Mouse (Mus musculus) midbrain, embryonic 11.5 days (tissue): ENCODE measurements at regions not wholly inside any gene's neighbourhood (a gene's known extent, or its start where the extent isn't known, plus 50 kb on each side); places are given as distances from the start of the nearest gene placed in this dataset.

Experiments used
- ATAC-seq: fragments of 200-750 bp; cut with Nextera tagmentation; 2 replicates; pipeline ENCODE4 v1.8.0; 2017; ENCODE audit warnings: moderate TSS enrichment, moderate library complexity; ENCODE audit not compliant: low FRiP score
- DNase-seq: peaks from one replicate; pipeline ENCODE4 v3.0.0; 2015; ENCODE audit warnings: low spot score; ENCODE audit errors: missing footprints
- H3K27ac ChIP-seq: fragments of 300-500 bp; sonication (generic); 2 replicates; pipeline ENCODE4 v1.5.1; 2014; ENCODE audit warnings: low read depth, low read length
- H3K27me3 ChIP-seq: fragments of 300-500 bp; sonication (generic); 2 replicates; pipeline ENCODE4 v1.6.1; 2014; ENCODE audit warnings: mild to moderate bottlenecking, low read length, moderate library complexity, mixed read lengths; ENCODE audit not compliant: control insufficient read depth, insufficient read depth
- H3K36me3 ChIP-seq: fragments of 300-500 bp; sonication (generic); 2 replicates; pipeline ENCODE4 v1.6.1; 2014; ENCODE audit warnings: mild to moderate bottlenecking, low read length, moderate library complexity, mixed read lengths; ENCODE audit not compliant: control insufficient read depth, insufficient read depth
- H3K4me1 ChIP-seq: fragments of 300-500 bp; sonication (generic); 2 replicates; pipeline ENCODE4 v1.6.1; 2014; ENCODE audit warnings: low read length; ENCODE audit not compliant: control insufficient read depth, insufficient read depth
- H3K4me2 ChIP-seq: fragments of 300-500 bp; sonication (generic); 2 replicates; pipeline ENCODE4 v1.6.1; 2014; ENCODE audit warnings: mild to moderate bottlenecking, moderate library complexity
- H3K4me3 ChIP-seq: fragments of 300-500 bp; sonication (generic); 2 replicates; pipeline ENCODE4 v1.5.1; 2014; ENCODE audit warnings: low read depth, low read length
- H3K9ac ChIP-seq: fragments of 300-500 bp; sonication (generic); 2 replicates; pipeline ENCODE4 v1.6.1; 2014; ENCODE audit warnings: low read length
- H3K9me3 ChIP-seq: fragments of 300-500 bp; sonication (generic); 2 replicates; pipeline ENCODE4 v1.6.1; 2016; ENCODE audit warnings: low read length; ENCODE audit not compliant: control insufficient read depth
- WGBS: fragments of 180-500 bp; shearing (Covaris S2); extraction: QIAGEN DNeasy Blood & Tissue Kit; methylation state at CpG from one replicate; pipeline ENCODE4 v1.1.7; 2014; 5-methylcytosine and 5-hydroxymethylcytosine counted together

- Histone ChIP-seq H3K4me1 (no peaks in the 10 kb centered on the region), H3K9me3 (no peaks in the 10 kb centered on the region), H3K4me2 (no peak overlapping the region), H3K27ac (no peak overlapping the region), H3K9ac (no peak overlapping the region), H3K27me3 (no peaks in the 10 kb centered on the region), H3K4me3 (no peak overlapping the region), H3K36me3 (no peaks in the 10 kb centered on the region)
- WGBS, result 91% methylated on average over 6 of the region's 6 CpGs
- ATAC-seq, result no peak
- peak; percentile 49 for DNase-seq
These were observed 173.0 kb upstream of the Cited2 start for GRCm38 (mm10) chr10:17549711-17550637.

DNA sequence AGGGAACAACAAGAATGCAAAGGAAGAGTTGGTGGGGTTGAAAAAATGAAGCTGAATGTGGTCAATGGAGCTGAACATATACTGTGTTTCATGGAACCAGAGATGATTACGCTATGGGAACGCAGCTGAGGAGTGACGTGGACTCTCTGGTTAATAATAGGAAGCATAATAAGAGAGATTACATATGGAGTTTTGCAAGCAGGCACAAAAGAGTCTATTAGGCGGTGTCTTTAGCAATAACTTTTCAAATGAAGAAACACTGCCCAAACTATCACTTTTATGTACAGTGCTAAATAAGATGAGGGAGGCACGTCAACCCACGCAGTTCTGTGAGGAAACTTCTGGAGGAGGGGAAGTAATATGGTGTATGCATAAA, 172.4 kb upstream of the Cited2 start:
- Histone ChIP-seq H3K4me1 (no peaks in the 10 kb centered on the region), H3K27me3 (no peaks in the 10 kb centered on the region), H3K9me3 (no peaks in the 10 kb centered on the region), H3K27ac (no peak overlapping the region), H3K4me2 (no peak overlapping the region), H3K9ac (no peak overlapping the region), H3K36me3 (no peaks in the 10 kb centered on the region), H3K4me3 (no peak overlapping the region)
- WGBS, result 92% methylated on average over 6 of the region's 6 CpGs
- ATAC-seq, result no peak
- peak; percentile 74 for DNase-seq

DNA sequence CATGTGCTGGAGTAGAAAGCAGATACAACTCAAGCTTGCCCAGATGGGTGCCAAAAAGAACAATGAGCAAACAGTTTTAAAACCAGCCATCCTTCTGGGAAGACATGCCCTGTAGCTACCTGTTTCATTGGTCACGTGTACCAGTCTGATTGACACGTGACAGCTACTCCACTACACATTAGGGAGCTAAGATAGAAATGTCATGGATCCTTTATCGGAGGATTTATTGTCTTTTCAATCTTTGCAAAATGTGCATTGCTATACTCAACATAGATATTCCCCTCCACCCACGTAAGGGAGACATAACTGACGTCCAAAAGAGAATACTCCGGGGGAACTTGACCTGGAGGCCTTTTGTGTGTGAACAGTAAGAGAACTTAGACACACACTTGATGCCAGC, 171.1 kb upstream of the Cited2 start:
- Histone ChIP-seq H3K4me1 (no peaks in the 10 kb centered on the region), H3K36me3 (no peaks in the 10 kb centered on the region), H3K9me3 (no peaks in the 10 kb centered on the region), H3K4me3 (no peak overlapping the region), H3K4me2 (no peak overlapping the region), H3K27ac (no peak overlapping the region), H3K9ac (no peak overlapping the region), H3K27me3 (no peaks in the 10 kb centered on the region)
- no peak for DNase-seq
- WGBS, result 87% methylated on average over 6 of the region's 6 CpGs
- ATAC-seq, result no peak

GRCm38 (mm10) chr10:17552277-17552676, 170.7 kb upstream of the Cited2 start:
- no peak overlapping the region for H3K4me2 ChIP-seq
- DNase-seq, result peak; percentile 51
- no peaks in the 10 kb centered on the region for H3K27me3 ChIP-seq
- H3K9me3 ChIP-seq, result no peaks in the 10 kb centered on the region
- no peak overlapping the region for H3K27ac ChIP-seq
- H3K4me3 ChIP-seq, result no peak overlapping the region
- H3K36me3 ChIP-seq, result no peaks in the 10 kb centered on the region
- H3K9ac ChIP-seq, result no peak overlapping the region
- no peak for ATAC-seq
- no peaks in the 10 kb centered on the region for H3K4me1 ChIP-seq

DNA sequence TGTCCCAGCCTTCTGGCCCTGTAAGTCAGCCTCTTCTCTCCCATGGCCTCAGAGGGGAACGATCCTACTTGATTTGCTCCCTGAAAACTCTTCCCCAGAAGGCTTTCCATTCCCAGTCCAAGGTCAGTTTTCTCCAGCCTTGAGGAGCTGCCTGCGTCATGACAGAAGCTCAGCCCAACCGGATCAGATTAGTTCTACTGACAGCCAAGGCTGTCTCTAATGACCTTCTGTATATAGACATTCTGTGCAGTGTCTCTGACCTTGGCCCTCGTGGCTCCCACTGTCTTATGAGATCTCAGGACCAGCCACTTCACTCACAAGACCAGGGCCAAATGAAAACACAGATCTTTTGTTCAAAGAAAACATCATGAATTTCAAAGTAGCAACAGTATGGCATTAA, 166.6 kb upstream of the Cited2 start:
- 74% methylated on average over 4 of the region's 4 CpGs for WGBS
- Histone ChIP-seq H3K27me3 (no peaks in the 10 kb centered on the region), H3K9ac (no peak overlapping the region), H3K4me2 (no peak overlapping the region), H3K9me3 (no peaks in the 10 kb centered on the region), H3K4me3 (no peak overlapping the region), H3K27ac (no peak overlapping the region), H3K36me3 (no peaks in the 10 kb centered on the region), H3K4me1 (peaks cover 9% of the 10 kb centered on the region; the same call in 1 of the 2 replicates)
- ATAC-seq, result no peak
- no peak for DNase-seq

GRCm38 (mm10) chr10:17559370-17559955, 163.6 kb upstream of the Cited2 start:
- 16% methylated on average over 5 of the region's 5 CpGs for WGBS
- no peak overlapping the region for H3K9ac ChIP-seq
- no peak overlapping the region for H3K4me3 ChIP-seq
- ATAC-seq (peak; percentile 81), DNase-seq (peak; percentile 87)
- H3K36me3 ChIP-seq, result no peaks in the 10 kb centered on the region
- H3K9me3 ChIP-seq, result no peaks in the 10 kb centered on the region
- no peak overlapping the region; the same call in 1 of the 2 replicates for H3K27ac ChIP-seq
- peaks cover 9% of the 10 kb centered on the region; the same call in 1 of the 2 replicates for H3K4me1 ChIP-seq
- H3K27me3 ChIP-seq, result no peaks in the 10 kb centered on the region
- no peak overlapping the region for H3K4me2 ChIP-seq

DNA sequence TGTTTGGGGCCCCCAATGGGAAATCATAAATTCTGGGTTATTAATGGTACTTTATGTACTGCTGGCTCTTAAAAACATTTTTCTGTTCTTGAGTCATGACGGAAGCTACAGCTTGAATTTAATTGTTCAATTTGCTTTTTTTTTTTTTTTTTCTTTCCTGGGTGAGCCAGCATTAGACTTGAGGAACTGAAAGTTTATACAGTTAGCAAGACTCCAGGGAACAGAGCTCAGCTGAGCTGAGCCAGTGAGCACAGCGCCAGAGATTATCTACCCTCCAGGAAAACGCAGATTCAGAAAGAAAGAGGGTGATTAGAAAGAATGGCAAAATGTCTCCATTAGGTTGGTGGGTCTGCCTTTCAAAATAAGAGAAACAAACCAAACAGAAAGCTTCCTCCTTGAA, 163.0 kb upstream of the Cited2 start:
- no peak for ATAC-seq
- no peak for DNase-seq
- Histone ChIP-seq H3K36me3 (no peaks in the 10 kb centered on the region), H3K9me3 (no peaks in the 10 kb centered on the region), H3K9ac (no peak overlapping the region), H3K4me2 (no peak overlapping the region), H3K4me1 (peaks cover 9% of the 10 kb centered on the region; the same call in 1 of the 2 replicates), H3K27me3 (no peaks in the 10 kb centered on the region), H3K27ac (no peak overlapping the region), H3K4me3 (no peak overlapping the region)
- 20% methylated on average over 3 of the region's 3 CpGs for WGBS

- Histone ChIP-seq H3K4me1 (peaks cover 9% of the 10 kb centered on the region; the same call in 1 of the 2 replicates), H3K36me3 (no peaks in the 10 kb centered on the region), H3K27ac (no peak overlapping the region), H3K9ac (no peak overlapping the region), H3K27me3 (no peaks in the 10 kb centered on the region), H3K4me3 (no peak overlapping the region), H3K4me2 (no peak overlapping the region), H3K9me3 (no peaks in the 10 kb centered on the region)
- WGBS, result 78% methylated on average over 7 of the region's 7 CpGs
- DNase-seq (peak; percentile 10), ATAC-seq (no peak)
These were observed 161.6 kb upstream of the Cited2 start for GRCm38 (mm10) chr10:17561466-17561865.

DNA sequence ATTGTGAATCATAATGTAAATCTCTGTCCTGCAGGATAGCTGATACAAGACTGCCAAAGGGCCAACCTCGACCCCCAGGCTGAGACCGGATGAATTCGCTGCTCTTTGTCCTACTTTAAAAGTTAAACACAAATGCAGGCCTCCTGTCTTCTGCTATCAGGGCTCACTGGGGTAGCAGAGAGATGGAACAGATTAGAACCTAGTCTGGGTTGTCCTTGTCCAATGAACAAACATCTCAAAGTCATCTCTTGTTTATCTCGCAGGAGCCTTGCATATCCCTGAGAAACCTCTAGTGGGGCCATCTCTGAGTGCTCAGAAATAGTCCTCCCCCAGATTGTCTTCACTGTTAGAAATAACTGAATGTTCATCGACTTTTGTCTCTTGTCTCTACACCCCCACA, 161.0 kb upstream of the Cited2 start:
- Histone ChIP-seq H3K4me1 (peaks cover 9% of the 10 kb centered on the region; the same call in 1 of the 2 replicates), H3K4me2 (no peak overlapping the region), H3K27me3 (no peaks in the 10 kb centered on the region), H3K36me3 (no peaks in the 10 kb centered on the region), H3K27ac (no peak overlapping the region), H3K9ac (no peak overlapping the region), H3K4me3 (no peak overlapping the region), H3K9me3 (no peaks in the 10 kb centered on the region)
- DNase-seq (peak; percentile 17), ATAC-seq (no peak)
- WGBS, result 86% methylated on average over 5 of the region's 5 CpGs
